Mouse (Mus musculus) R1 (cell line): Measurements from ENCODE around the gene Ggt7.
A peak's percentile ranks its signal among the peaks of the same experiment; 100 is the strongest.
"Not testable (repeated sequence)": the region's sequence is repeated elsewhere in the genome, so short reads cannot be mapped to it uniquely, and the experiment has no call there.

Source experiments
- DNase-seq: peaks from one replicate; pipeline ENCODE4 v3.0.0-alpha.2; 2018; ENCODE audit warnings: low read depth, low spot score

The Ggt7 gene

DNA sequence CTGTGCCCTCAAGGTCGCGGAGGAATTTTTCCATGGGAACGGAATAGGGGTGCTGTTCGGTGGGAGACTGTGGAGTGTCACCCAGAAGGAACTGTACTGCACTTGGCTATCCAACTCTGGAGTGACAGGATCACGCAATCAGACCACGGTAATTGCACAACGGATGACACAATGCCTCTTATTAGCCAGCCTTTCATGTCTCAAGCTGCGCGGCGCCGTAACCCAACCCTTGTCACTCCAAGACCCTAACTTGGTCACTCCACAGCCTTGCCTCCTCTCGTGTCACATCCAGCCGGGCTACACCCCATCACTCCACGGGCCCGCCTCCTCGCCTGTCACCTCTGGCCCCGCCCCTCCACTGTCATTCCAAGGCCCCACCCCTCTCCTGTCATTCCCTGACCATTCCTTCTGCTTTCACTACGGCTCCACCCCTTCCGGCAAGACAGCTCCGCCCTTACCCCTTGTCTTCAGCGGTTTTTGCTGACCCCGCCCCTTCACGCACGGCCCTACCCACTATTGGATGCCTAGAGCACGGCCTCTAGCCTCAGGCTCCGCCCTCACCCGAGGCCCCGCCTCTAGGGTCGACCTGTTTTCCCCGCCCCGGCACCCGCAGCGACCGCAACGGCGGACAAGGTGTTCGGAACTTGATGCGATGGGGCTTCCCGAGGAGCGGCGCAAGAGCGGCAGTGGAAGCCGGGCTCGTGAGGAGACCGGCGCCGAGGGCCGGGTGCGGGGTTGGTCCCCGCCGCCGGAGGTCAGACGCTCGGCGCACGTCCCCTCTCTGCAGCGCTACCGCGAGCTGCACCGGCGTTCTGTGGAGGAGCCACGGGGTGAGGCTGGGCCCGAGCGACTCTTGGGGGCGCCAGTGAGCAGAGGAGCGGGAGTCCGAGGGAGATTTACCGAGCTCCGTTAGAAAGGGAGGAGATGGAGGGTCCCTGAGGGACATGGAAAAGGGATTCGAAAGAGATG is at the start of gene Ggt7, which contains the start of gene Acss2:
Gene Ggt7, minus strand, starts transcription at position 783 of the 969 bp plus-strand sequence.
Gene Acss2, plus strand, starts transcription at position 494 of the 969 bp plus-strand sequence.
- peak; percentile 97 for DNase-seq

DNA sequence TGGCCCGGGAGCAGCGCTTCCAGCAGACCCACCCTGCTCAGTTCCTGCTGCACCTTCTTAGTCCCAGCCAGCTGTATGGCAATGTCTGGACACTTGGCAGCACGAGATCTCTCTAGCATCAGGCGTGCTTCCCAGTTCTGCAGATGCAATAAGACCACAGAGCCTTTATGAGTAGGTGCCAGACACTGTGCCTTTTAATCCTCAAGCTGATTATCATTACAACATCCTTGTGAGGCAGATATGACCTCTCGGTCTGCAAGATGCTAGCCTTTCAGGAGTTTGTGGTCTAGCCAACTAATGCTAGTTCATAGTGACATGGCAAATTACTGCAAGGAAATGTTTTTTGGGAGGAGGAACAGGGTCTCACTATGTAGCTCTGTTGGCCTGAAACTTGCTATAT is 49.7 kb upstream of the Ggt7 start:
- no peak for DNase-seq

DNA sequence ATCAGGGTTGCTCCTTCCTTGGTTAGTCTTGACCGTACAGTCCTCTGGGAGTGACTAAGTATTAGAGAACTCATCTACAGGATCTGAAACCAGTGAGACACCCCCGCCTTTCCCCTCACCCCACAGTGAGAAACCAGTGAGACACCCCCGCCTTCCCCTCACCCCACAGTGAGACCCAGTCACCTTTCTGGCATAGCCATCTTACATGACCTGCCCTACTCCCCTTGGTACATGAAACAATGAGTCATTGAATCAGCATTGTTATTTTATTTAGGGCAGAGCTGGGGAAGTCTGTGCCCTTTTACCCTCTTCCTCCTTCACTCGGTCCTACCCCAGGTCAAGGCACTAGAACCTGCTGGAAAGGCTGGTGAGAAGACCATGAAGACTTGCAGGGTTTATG is 44.9 kb upstream of the Ggt7 start:
- DNase-seq, result peak; percentile 39

DNA sequence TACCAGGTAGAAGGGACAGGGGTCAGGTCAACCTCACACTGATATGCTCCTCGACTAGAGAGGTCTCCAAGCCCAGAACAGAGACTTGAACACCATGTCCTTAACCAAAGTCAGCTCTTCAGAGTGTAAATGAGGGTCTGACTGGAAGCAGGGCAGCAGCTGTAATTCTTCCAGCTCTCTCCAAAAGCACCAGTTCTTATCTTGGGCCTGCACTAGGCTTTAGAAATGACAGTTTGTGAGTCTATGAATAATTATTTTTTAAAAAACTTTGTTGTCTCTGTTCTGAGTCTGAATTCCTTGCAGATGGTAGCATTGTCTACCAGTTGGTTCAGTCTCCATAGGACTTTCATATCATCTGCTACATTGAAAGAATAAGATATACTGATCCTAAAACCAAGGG is 44.2 kb upstream of the Ggt7 start:
- no peak for DNase-seq

DNA sequence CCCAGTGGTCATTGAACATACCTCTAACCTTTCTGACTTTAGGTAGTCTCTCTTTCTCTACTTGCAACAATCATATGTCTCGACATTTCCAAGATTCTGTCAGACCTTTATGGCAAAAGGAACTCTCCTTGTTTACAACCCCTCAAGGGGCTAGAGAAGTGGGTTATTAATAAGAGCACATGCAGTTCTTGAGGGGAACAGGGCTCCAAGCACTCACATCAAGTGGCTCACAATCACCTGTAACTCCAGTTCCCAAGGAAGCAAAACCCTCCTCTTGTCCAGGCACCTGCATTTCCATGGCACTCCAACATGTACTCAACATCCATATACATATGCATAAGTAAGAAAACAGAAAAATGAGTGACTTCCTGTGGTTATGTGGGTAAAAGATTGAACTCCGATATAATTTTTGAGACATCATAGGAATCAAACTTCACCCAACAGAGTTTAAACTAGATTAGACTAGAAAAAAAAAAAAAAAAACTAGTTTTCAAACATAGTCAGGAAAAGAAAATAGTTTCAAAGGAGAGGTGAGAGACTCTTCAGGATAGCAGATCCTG is 36.5 kb upstream of the Ggt7 start:
- DNase-seq, result no peak

DNA sequence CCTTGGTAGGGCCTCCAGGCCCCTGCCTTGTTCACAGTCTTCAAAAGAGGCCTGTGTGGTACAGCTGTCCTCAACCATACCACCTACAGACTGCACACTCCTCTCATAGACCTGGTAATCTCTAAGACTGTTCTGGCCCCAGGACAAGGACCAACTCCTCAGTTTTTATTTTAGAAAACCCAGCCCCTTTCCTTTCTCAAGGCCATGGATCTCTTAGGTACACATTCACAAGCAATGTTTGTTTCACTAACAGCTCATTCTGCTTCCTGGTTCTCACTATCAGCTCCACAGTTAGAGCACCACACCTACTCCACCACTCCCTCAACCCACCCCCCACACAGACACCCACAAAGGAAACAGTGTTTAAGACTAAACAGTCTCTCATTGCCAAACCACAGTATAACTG is 34.9 kb upstream of the Ggt7 start:
- no peak for DNase-seq

DNA sequence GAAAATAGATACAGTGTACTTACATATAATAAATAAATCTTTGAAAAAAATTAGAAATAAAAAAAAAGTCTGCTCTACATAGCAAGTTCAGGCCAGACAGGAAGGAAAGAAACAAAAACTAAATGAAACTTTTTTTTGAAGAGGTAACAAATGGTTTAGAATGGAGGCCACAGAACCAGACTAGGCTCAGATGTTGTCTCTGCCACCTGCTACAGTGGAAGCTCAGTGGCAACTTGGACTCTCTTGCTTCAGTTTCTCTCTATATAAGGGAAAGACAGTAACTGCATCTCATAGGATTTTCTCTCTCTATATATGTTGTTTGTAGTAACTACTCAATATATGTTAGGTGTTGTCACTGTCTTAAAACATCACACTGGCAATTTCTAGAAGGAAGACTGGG is 34.3 kb upstream of the Ggt7 start:
- no peak for DNase-seq

DNA sequence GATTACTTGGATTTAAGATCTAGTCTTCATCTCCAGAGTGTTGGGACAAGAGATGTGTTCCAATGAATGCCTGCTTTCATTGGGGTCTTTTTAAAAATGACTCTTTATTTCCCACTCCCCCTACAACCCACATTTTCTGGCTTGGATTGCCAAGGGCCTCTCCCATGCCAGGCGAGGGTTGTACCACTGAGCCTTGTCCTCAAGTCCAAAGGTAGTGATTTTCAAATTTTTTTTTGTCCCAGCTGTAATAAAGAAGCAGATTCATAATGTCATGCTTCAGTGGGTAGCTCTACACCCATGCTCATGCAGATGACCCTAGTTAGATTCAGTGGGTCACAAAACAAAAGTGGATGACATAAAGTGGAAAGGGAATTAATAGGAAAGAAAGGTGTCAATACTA is 28.9 kb upstream of the Ggt7 start:
- DNase-seq, result no peak

DNA sequence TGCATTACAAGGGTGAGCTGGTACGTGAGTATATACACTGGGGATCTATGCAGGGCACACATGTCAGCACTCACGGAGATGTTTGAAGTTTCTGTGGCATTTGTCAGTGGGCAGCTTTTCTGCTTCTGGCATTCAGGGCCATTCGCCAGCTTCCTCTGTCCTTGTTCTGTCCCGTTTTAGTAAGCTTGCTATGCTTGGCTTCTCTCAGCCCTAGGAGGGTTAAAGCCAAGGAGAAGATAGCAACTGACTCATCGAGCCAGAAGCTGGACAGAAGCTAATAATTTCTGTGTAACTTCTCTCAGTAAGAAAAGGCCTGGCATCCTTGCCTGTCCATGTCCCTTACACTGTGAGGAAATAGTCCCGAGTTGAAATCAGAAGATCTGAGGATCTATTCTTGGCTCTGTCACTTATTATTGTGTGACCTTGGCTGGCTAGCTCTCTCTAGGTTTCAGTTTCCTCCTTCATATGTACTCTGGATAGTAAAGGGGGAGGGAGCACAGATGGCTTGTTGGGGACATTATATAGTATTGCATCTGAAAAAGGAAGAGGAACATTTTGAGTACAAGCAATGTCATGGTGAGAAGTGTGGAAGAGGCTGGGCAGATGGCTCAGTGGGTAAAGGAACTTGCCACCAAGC is 22.9 kb upstream of the Ggt7 start:
- no peak for DNase-seq

DNA sequence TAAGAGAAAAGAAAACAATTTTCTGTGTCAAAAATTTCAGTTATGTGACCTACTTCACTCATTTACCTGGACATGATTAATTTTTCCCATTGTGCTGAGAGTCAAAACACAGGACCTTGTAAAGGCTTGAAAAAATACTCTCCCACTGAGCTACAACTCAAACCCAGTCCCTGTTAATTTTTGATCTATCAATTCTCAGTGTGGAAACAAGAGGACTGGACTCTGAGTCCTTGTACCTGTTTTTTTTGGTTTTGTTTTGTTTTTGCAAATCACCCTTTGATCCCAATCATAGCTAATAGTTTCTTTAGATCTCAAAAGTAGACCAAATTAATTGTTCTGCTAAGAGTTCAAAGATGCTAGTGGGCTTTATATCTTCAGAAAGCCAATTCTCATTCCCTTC is 21.7 kb upstream of the Ggt7 start:
- DNase-seq, result no peak

DNA sequence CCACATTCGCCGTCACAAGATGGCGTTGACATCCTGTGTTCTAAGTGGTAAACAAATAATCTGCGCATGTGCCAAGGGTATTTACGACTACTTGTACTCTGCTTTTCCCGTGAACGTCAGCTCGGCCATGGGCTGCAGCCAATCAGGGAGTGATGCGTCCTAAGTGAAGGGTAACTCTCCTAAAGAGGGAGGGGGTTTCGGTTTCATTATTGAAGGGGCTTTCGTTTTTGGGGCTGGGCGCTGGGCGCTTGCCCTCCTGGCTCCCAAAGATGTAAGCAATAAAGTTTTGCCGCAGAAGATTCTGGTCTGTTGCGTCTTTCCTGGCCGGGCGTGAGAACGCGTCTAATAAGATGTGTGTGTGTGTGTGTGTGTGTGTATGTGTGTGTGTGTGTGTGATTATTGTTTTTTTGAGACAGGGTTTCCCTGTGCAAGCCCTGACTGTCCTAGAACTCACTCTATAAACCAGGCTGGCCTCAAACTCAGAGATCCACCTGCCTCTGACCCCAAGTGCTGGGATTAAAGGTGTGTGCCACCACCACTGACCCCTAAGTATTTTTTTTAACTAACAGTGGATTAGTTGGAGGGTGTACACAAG is 20.5 kb upstream of the Ggt7 start:
- not testable (repeated sequence) for DNase-seq

DNA sequence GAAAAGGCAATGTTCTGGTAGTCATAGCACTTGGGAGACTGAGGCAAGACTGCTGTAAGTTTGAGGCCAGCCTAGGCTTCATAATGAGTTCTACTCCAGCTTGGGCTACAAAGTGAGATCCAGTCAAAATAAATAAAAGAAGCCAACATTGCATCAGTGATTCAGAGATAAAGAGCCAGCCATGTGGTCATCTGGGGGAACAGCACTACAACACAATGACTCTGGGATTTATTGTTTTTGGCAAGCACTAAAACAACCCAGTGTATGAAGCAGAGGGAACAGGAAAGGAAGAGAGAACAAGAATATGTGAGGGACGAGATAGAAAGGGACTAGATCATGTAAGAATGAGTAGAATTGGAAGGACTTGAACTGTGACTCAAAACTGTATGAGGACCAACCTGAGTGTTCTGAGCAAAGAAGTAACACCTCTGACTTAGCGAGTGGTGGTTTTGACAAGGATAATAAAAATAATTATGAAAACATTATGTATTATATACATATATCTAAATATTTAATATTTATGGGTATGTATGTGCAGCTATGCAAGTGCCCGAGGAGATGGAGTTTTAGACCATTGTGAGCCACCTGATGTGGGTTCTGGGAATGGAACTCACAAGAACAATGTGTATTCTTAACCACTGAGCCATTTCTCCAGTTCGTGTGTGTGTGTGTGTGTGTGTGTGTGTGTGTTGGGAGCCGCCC is 19.9 kb upstream of the Ggt7 start:
- DNase-seq, result no peak

DNA sequence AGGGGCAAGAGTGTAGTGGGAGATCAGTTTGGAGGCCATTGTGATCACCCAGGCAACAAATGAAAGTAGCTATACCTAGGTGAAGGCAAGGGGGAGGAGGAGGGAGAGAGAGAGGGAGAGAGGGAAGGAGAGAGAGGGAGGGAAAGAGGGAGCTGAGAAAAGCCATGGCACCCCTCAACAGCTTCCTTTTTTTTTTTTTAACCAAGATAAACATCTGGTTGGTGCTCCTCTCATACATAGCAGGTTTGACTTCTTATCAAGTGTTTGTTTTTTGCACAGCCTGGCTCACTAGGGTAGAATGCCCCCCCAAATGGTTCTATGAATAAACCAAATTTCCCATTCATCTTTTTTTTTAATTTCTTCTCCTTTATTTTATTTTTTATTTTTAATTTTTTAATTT is 18.3 kb upstream of the Ggt7 start:
- no peak for DNase-seq

DNA sequence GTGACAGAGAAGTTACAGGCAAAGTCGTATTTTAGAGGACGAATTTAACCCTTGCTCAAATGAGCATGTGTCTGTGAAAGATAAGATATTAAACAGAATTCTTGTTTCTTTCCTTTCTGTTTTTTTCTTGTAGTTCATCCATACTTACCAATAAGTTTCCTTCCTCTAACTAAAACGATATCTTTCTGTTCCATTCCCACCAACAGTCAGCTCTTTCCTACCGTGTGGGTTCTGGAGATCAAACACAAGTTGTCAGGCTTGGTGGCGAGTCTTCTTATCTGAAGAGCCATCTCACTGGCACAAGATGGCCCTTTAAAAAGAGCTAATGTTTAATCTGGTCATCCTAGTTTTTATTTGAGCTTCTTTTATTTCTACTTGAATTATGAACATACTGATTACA is 9.3 kb upstream of the Ggt7 start:
- no peak for DNase-seq

DNA sequence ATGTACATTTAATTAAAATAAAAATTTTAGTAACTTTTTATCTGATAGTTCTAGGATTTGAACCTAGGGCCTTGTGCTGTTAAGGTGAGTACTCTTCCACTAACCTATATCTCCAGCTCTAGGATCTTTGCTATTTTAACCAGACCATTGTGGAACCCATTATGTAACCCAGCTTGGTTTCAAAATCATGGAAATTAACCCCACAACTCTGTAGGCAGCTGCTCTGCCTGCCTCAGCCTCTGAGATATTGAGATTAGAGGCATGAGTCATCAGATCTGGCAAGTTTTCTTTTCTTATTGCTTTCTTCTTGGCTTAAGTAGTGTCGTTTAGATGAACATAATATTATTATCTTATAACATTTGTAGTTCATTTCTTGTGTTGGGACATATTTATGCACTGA is 6.3 kb upstream of the Ggt7 start:
- no peak for DNase-seq

DNA sequence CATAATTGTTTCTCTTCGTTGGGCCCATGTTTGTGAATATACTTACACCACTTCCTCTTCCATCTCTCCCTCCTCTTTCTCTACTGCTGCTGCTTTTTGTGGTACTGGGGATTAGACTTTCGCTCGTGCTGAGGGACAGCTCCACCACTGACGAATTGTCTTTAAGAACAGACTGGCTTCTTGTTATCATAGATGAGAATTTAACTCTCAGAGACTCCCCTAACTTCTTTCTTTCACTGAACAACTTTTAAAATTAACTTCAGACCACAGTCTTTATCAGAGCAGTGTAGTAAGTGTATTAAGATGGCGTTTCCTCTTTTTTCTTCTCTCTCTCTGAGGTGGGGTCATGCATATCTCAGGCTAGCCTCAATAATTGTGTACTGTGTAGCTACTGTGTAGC is 5.7 kb upstream of the Ggt7 start:
- DNase-seq, result no peak

DNA sequence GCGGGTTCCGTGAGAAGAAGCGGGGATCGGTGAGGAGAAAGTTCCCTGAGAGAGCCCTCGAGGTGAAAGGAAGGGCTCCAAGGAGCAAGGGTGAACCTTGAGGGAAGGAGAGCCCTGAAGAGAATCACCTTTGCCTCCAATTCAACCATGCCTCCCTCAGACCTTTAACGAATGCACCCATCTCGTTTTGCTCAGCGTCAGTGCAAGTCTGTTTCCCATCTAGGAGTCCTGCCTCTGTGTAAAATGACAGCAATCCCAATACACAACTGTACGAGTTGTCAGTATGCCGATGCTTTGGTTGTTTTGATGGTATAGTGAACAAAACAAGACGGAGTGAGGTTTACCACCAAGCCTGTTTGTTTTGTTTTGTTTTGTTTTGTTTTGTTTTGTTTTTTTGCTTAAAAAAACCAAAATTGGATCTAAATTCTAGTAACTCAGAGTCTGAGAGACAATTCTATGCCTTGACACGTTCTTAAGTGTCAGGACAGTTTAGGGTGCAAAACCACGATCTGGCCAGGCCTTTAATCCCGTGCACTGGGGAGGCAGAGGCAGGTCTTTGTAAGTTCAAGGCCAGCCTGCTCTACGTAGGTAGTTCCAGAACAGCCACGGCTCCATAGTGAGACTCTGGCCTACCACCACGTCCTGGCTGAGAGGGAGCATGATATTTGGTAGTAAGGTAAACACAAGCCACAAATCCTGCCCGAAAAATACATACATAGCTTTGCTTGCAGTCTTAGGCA is 664 bp upstream of the Ggt7 start:
- peak; percentile 17 for DNase-seq

DNA sequence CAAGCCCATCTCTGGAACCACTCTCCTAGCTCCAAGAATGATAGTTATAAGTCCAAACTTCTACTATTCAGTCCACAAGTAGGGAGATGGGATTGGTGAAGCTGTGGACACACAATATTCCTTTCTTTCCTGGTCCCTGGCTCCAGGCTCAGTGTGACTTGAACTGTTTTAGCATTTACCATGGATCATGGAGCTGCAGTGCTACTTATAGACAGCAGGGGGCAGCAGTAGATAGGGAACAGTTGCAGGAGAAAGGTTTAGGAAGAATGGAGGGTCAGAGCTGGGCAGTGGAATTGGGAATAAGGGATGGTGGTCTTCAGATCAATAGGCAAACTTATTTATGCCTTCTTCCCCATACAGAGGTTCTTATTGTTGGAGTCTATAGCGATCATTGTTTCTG is 2.1 kb downstream of the Ggt7 start:
- peak; percentile 48 for DNase-seq

DNA sequence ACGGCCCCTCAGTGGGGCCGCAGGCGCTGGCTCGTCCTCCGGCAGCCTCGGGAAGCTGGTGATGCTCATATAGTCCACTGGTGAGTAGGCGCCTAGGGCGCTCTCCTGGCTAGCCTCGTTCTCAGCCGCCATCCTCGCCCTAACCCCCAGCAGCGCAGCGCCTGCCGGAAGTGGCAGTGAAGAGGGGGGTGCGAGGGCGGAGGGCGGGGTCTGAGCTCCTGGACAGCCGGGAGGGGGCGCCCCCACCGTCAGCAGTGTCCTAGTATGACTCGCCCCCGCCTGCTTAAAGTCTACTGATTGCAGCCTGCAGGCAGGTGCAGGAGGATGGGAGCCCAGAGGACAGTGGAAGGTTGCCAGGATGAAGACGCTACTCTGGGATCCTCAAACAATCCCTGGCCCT is 3.4 kb downstream of the Ggt7 start:
- peak; percentile 52 for DNase-seq

DNA sequence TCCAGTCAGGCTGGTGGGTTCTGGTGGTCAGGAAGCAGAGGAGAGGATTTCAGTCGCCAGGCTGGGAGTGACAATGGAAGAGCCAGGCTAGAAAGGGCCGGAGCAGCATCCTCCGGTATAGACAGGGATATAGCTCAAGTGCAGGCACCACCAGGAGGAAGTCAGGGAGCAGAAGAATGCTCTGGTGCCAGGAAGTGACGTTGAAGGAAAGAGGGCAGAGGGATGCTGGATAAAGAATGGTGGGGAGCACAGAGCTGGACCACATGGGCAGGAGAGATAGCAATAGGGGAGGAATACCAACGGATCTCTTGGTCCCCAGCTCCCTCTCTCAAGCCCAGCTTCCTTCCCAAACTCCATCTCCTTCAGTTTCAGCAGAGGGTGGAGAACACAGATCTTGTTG is 4.5 kb downstream of the Ggt7 start:
- DNase-seq, result no peak

DNA sequence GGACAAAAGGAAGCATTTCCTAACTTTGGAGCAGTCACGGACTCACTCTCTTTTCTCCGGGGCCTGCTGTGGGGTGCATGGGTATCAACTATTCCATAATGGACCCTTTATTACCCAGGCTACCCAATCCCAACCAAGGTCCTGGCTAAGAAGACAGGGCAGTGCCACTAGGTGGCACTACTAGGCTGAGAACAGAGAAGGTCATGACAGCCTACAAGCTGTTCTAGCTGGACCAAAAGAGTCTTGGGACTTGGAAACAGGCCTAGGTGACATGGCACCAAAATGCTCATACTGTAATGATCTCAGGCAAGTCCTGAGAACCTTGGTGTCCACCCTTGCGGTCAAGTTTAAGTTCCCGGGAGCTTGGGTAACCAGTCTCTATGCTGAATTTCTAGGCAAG is 5.6 kb downstream of the Ggt7 start:
- peak; percentile 73 for DNase-seq
